Mouse (Mus musculus): ENCODE data around the gene Twnk.
"Not testable (repeated sequence)": the region's sequence is repeated elsewhere in the genome, so short reads cannot be mapped to it uniquely, and the experiment has no call there.

The Twnk gene

GRCm38 (mm10) chr19:45025937-45026568 lies 20.6 kb downstream of the Twnk start:
- no peak for DNase-seq (ENCODE audit: low spot score)

- no peak for DNase-seq (ENCODE audit: low spot score)
Observed at GRCm38 (mm10) chr19:45026958-45027670, 21.7 kb downstream of the Twnk start.

- DNase-seq (ENCODE audit: low spot score) = peak; percentile 76
Observed at GRCm38 (mm10) chr19:45027848-45028247, 22.4 kb downstream of the Twnk start.

GRCm38 (mm10) chr19:45028746-45029145 lies 23.3 kb downstream of the Twnk start:
- DNase-seq (ENCODE audit: low spot score) = no peak

GRCm38 (mm10) chr19:45029571-45029970 lies 24.1 kb downstream of the Twnk start:
- no peak for DNase-seq (ENCODE audit: low spot score)

GRCm38 (mm10) chr19:45030111-45030510 lies 24.6 kb downstream of the Twnk start:
- DNase-seq (ENCODE audit: low spot score) = no peak

GRCm38 (mm10) chr19:45030746-45031693 lies 25.6 kb downstream of the Twnk start:
- DNase-seq (ENCODE audit: low spot score) = peak; percentile 78

GRCm38 (mm10) chr19:45031780-45032179 lies 26.3 kb downstream of the Twnk start:
- peak; percentile 71 for DNase-seq (ENCODE audit: low spot score)

- peak; percentile 76 for DNase-seq (ENCODE audit: low spot score)
Observed at GRCm38 (mm10) chr19:45032570-45033332, 27.3 kb downstream of the Twnk start.

- peak; percentile 76 for DNase-seq (ENCODE audit: low spot score)
Observed at GRCm38 (mm10) chr19:45036867-45037266, 31.4 kb downstream of the Twnk start.

- DNase-seq (ENCODE audit: low spot score) = not testable (repeated sequence)
Observed at GRCm38 (mm10) chr19:45038198-45038597, 32.7 kb downstream of the Twnk start.

- no peak for DNase-seq (ENCODE audit: low spot score)
Observed at GRCm38 (mm10) chr19:45040214-45040613, 34.8 kb downstream of the Twnk start.

GRCm38 (mm10) chr19:45044389-45044927 lies 39.0 kb downstream of the Twnk start:
- no peak for DNase-seq (ENCODE audit: low spot score)

- no peak for DNase-seq (ENCODE audit: low spot score)
Observed at GRCm38 (mm10) chr19:45045236-45045635, 39.8 kb downstream of the Twnk start.

GRCm38 (mm10) chr19:45045651-45046050 lies 40.2 kb downstream of the Twnk start, which contains the start of gene Pdzd7:
Gene Pdzd7, minus strand, starts transcription at chr19:45045717.
- no peak for DNase-seq (ENCODE audit: low spot score)

GRCm38 (mm10) chr19:45046523-45047321 lies 41.3 kb downstream of the Twnk start:
- DNase-seq (ENCODE audit: low spot score) = peak; percentile 84

GRCm38 (mm10) chr19:45047417-45047934 lies 42.0 kb downstream of the Twnk start, which contains the start of gene Sfxn3:
Gene Sfxn3, plus strand, starts transcription at chr19:45047503.
- peak; percentile 90 for DNase-seq (ENCODE audit: low spot score)

- DNase-seq (ENCODE audit: low spot score) = peak; percentile 65
Observed at GRCm38 (mm10) chr19:45047935-45048643, 42.6 kb downstream of the Twnk start.

- DNase-seq (ENCODE audit: low spot score) = no peak
Observed at GRCm38 (mm10) chr19:45048644-45049365, 43.3 kb downstream of the Twnk start.

Measured in testis, postnatal 14 days (tissue).